Mouse (Mus musculus) bone marrow macrophage, adult 2 months (primary cell): ENCODE results near the gene Prkca.

ENCODE experiments used
- CTCF ChIP-seq: IDR thresholded peaks from 2 replicates; pipeline ENCODE4 v1.5.1; 2012; ENCODE audit warnings: low read depth, mild to moderate bottlenecking, low read length, moderate library complexity
- POLR2A ChIP-seq: IDR thresholded peaks from 2 replicates; pipeline ENCODE4 v1.6.1; 2012; ENCODE audit warnings: mild to moderate bottlenecking, low read depth, low read length, borderline replicate concordance

DNA sequence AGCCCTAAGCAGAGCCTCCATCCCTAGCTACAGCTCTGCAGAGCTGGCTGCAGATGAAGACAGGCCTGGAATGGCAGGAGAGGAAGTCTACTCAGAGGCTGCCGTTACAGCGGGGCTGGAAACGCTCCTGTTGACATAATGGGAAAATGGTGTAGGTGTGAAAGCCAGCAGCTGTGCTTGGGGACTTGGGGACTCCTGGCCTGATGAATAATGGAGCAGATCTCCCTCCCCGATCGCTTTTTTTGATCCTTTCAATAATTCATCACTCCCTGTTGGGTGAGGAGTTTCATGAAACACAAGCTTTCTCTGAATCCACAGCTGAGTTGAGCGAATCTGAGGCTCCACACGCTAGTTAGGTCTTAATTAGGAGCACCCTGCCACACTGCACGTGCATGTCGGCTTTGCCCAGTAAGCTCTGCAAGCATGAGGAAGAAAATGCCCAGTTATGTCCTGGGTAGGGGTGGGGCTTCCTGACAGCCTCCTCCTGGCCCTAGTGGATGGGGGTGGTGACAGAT is 425.9 kb downstream of the Prkca start:
- TF ChIP-seq CTCF (no peak), POLR2A (no peak)
